Mouse (Mus musculus) spleen, adult 2 months (tissue): ENCODE measurements at regions not wholly inside any gene's neighbourhood (a gene's known extent, or its start where the extent isn't known, plus 50 kb on each side); places are given as distances from the start of the nearest gene placed in this dataset.

Experiments used
- CTCF ChIP-seq: fragments of 200-500 bp; IDR thresholded peaks from 2 replicates; pipeline ENCODE4 v1.5.1; 2011; ENCODE audit warnings: mild to moderate bottlenecking, inconsistent platforms; ENCODE audit not compliant: insufficient read depth, insufficient read length, insufficient replicate concordance; ENCODE audit errors: extremely low read depth
- POLR2A ChIP-seq: fragments of 200-500 bp; IDR thresholded peaks from 2 replicates; pipeline ENCODE4 v1.6.1; 2011; ENCODE audit warnings: low read depth, low read length, inconsistent platforms

- TF ChIP-seq CTCF, result no peak
- TF ChIP-seq POLR2A, result no peak
Observed at GRCm38 (mm10) chr7:134566322-134566721, 104.1 kb upstream of the Dock1 start.
